Mouse (Mus musculus): ENCODE data around the gene Arhgap32.
"Not testable (repeated sequence)": the region's sequence is repeated elsewhere in the genome, so short reads cannot be mapped to it uniquely, and the experiment has no call there.

Arhgap32 gene

DNA sequence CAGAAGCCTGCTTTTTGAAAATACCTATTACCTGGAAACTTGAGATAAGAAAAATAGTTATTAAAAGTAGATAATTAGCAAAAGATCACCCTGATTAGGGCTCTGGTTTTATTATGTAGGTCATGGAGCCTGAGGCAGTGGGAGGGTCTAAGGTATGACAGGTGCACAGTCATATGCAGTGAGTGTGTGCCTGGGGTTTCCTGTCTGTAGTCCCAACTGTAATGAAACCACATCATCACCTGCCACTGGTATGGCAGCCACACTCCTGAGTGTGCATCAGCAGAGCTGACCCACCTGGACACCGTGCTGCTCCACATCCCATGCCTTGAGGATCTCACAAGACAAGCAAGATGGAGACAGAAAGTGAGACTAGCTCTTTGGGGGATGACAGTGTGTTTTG is at the start of gene Arhgap32:
Gene Arhgap32, plus strand, starts transcription at position 351 of the 400 bp plus-strand sequence.
- DNase-seq, result no peak

- DNase-seq, result no peak
Observed at GRCm38 (mm10) chr9:32072778-32073177, 43.2 kb upstream of the Arhgap32 start.

DNA sequence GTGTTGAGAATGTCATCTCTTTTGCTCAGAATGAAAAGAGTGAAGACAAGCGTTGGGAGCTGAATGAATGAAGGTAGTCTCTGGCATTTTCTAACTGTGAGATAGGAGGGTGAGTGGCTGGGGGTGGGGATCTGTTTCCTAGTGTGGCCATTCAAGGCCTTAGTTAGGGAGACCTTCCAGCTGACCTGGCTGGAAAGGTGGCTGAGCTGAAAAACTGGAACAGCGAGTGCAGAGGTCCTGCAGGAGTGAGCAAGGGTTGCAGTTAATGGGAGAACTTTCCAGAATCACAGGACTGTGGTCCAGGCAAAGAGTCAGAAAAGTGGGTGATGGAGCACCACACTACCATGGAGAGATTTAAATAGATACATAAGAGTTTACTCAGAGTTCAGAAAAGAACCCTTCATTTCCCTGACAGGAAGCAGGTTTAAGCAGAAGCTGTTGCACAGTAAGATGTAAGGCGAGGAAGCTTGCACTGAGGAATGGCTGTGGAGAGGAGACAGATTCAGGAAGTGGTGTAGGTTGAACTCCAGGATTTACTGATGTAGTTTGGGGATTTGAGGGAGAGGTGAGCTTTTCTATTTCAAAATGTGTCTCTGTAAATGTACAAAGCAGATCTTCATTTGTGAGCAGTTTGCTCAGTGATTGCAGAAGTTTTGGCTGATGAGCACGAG is 27.7 kb upstream of the Arhgap32 start:
- DNase-seq, result no peak

- no peak for DNase-seq
Observed at GRCm38 (mm10) chr9:32088882-32089281, 27.1 kb upstream of the Arhgap32 start.

GRCm38 (mm10) chr9:32093456-32093855 is 22.5 kb upstream of the Arhgap32 start:
- DNase-seq, result no peak

GRCm38 (mm10) chr9:32094351-32095120 is 21.4 kb upstream of the Arhgap32 start:
- DNase-seq, result no peak

DNA sequence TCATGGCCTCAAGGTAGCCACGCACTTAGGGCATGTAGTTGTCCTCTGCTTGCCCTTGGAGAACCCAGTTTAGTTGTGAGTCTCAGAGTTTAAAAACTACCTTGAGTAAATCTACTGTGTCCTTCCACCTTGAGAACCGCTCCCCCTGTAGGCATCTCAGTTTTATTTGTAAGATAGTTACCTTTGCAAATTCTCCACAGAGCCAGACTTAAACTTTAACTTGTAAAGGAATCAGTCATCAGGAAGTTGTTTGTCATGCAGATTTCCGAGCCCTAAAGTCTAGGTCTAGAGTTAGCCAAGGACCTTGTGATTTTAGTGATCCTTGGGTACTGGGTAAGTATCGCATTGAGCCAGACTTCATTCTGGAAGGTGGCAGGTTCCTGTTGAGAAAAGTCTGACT is 20.4 kb upstream of the Arhgap32 start:
- no peak for DNase-seq

DNA sequence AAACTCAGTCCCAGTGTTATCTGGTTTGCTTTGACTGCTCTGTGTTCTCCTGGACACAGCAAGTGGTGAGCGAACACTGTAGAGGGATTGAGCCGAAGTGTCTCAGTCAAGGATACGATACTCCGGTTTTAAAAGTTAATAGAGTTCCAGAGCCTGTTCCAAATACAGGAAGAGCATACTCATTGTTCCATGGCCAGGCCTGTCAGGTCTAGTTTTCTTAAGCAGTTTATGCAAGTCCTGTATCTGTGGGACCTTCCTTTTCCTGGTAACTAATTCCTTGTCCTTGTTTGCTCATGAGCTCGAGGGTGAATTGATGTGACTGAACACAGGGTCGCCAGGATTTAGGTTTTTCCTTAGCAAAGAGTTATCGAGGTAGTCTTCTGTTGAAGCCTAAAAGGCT is 19.4 kb upstream of the Arhgap32 start:
- DNase-seq, result no peak

DNA sequence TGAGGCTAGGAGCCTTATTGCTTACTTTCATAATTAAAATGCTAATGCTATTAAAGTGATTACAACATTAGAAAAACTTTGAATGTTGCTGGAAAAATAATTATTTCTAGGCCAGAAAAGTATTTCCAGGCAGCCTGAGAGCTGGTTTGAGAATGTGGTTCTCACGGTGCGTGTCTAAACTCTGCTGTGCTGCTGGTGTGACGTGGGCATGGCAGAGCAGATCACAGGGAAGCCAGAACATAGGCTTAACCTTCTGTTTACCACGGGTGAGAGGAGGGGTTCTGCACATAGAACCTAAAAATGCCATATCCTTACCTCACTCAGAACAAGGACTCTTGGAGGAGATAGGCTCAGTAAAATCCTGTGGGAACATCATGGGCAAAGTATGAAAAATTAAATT is 18.8 kb upstream of the Arhgap32 start:
- DNase-seq, result no peak

- no peak for DNase-seq
Observed at GRCm38 (mm10) chr9:32098425-32099155, 17.3 kb upstream of the Arhgap32 start.

- DNase-seq, result no peak
Observed at GRCm38 (mm10) chr9:32100561-32100960, 15.4 kb upstream of the Arhgap32 start.

DNA sequence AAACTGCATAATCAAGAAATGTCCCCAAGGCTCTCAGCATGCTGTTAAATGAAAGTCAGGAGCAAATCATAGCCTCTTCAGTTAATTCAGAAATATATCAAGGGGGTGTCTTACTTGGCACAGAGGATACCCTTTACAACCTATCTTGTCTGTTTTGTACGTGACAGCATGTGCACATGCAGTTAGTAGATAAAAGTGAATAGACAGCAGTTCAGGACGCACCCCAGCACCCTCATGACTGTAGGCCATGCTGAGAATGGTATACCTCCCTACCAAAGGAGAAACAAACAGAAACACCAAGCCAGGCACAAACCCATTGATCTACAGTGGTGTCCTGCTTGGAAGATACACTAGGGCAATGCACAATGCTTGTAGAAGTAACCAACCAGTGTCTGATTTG is 14.4 kb upstream of the Arhgap32 start:
- DNase-seq, result no peak

DNA sequence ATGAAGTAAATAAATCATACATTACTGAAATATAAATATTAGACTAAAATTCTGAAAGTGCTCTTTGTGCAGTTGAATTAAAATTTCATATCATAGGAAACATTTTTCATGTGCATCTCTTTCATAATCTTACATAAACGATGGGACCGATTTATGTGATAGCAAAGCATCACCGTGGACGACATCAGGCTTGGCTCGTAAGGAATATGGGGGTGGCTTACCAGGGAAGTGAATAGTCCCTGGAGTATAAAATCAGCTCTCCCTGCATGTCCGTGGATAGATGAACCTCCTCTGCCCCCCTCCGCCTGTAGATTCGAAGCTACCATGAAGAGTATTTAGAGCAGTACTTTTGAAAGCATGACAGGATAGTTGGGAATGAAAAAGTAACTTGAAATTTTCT is 11.3 kb upstream of the Arhgap32 start:
- DNase-seq, result no peak

DNA sequence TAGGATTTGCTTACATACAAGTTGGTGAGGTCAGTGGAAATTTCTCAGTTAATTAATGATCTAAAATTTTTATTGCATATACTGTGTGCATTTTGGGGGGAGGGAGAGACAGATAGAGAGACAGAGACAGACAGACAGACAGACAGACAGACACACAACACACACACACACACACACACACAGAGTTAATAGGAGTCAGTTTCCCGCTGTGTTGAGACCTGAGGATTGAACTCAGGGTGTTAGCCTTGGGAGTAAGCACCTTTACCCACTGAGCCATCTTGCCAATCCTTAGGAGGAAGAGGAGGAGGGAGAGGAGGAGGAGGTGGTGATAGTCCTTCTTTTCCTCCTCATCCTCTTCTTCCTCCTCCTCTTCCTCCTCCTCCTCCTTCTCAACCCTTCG is 5.6 kb upstream of the Arhgap32 start:
- no peak for DNase-seq

- no peak for DNase-seq
Observed at GRCm38 (mm10) chr9:32116272-32116671, 336 bp downstream of the Arhgap32 start.

DNA sequence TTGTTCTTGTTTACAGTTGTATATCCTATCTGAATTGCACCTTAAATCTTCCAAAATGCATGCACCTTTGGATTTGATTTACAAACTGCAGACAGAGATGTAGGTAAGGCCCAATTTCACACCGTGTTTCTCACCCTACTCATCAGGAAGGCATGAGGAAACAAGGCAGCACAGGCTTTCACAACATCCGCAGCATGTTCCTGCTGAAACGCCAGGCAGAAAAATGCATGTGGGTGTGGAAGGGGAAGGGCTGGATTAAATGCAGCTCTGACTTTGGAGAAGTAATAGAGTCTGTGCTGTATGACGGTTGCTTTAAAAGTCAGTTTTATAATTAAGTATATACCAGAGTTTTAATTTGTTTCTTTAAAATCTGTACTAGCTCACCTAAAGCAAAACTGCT is 1.9 kb downstream of the Arhgap32 start:
- no peak for DNase-seq

- DNase-seq, result no peak
Observed at GRCm38 (mm10) chr9:32118433-32118832, 2.5 kb downstream of the Arhgap32 start.

DNA sequence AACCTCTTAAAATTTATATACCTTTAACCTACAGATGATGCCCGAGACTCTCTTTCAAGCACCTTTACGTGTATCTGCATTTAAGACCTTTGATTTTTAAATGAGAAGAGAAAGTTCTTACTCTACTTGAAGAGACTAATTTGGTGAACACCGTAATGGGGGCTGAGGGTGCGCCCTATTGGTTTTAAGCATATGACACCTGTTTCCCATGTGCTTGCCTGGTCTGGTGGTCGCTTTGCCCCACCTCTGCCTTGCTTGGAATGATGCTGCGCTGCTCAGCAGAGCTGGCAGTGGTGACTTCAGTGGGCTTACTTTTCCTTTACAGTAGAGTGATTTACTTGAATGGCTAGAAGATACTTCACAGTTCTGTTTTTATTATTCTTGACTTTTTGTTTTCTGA is 3.6 kb downstream of the Arhgap32 start:
- no peak for DNase-seq

GRCm38 (mm10) chr9:32120162-32120561 is 4.2 kb downstream of the Arhgap32 start:
- DNase-seq, result no peak

DNA sequence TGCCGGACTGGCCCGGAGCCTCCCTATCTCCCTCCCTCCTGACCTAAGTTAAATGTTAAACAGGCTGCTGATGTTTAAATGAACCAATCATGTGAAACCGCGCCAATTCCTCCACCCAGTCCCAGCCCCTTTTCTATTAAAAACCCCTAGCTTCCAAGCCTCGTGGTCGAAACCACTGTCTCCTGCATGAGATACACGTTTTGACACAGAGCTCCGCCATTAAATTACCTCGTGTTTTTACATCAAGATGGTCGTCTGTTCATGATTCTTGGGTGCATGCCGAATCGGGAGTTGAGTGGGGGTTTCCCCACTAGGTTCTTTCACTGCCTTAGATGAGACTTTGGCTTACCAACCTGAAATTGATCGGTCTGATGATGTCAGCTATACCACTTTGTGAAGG is 5.3 kb downstream of the Arhgap32 start:
- not testable (repeated sequence) for DNase-seq

- no peak for DNase-seq
Observed at GRCm38 (mm10) chr9:32136195-32136594, 20.3 kb downstream of the Arhgap32 start.

DNA sequence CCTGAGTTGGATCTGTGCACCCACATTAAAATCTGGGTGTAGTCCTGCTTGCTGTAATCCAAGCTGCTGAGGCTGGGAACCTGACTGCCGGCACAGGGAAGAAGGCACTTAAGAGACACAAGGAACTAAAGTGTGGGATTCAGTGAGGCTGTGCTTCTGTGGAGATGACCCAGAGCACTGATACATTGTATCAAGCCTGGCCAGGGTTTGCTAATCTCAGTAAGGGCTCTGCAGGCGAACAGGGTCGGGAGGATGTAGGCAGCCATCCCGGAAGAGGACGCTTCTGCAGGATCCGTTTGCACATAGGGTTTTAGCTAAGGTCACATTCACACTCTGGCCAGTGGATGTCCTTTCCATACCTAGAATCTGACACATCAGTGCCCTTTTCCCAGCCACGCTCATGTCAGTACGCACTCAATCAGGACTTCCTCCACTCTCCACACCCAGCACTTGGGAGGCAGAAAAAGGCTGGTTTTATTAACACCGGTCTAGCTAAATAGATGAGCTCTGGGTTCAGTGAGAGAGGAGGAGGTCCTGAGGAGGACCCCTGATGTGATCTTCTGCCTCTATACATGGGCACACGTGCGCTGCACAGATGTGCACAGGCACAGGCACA is 20.9 kb downstream of the Arhgap32 start:
- no peak for DNase-seq

- no peak for DNase-seq
Observed at GRCm38 (mm10) chr9:32137697-32138426, 21.9 kb downstream of the Arhgap32 start.

Measured in cerebellum, postnatal 10 days (tissue).